Mouse (Mus musculus) thymus, postnatal 0 days (tissue): Measurements from ENCODE around the gene Prl3a1. TPM values are rescaled to one million over a fixed set of nuclear protein-coding genes. Genes with fewer than 3 reads are reported as not detected.

Source experiments
- DNase-seq: peaks from one replicate; pipeline ENCODE4 v3.0.0-alpha.2; 2015; ENCODE audit warnings: low spot score
- polyA plus RNA-seq: library from polyadenylated mRNA; unstranded; fragments of >200 nt; fragmentation: Nextera tagmentation; extraction: Ambion mirVana; gene quantifications from 2 replicates; pipeline ENCODE4 v1.2.1, GENCODE M21; 2015

Prl3a1 gene
- polyA plus RNA-seq = not detected in 2 replicates

- no peak for DNase-seq
Measured at GRCm38 (mm10) chr13:27259136-27259535, at the start of gene Prl3a1. Gene Prl3a1, plus strand, starts transcription at chr13:27259436.

GRCm38 (mm10) chr13:27241547-27241946, 17.7 kb upstream of the Prl3a1 start, which contains the start of gene Prl3b1:
Gene Prl3b1, plus strand, starts transcription at chr13:27241847.
- no peak for DNase-seq

GRCm38 (mm10) chr13:27312334-27313225, 53.3 kb downstream of the Prl3a1 start, which contains the start of gene Prl6a1:
Gene Prl6a1, plus strand, starts transcription at chr13:27312627.
- DNase-seq = no peak

Other genes starting within 250 kb of the Prl3a1 start
- gene Prl, start 201.9 kb upstream of the Prl3a1 start, polyA plus RNA-seq = not detected in 2 replicates
- not detected in 2 replicates for gene Prl3d1, start 165.2 kb upstream of the Prl3a1 start, polyA plus RNA-seq
- gene Prl3d2, start 137.7 kb upstream of the Prl3a1 start, polyA plus RNA-seq = not detected in 2 replicates
- gene Prl3d3, start 102.6 kb upstream of the Prl3a1 start, polyA plus RNA-seq = not detected in 2 replicates
- not detected in 2 replicates for gene Prl3c1, start 62.8 kb upstream of the Prl3a1 start, polyA plus RNA-seq
- 0.19 and 0.42 TPM in 2 replicates for gene Prl3b1, start 17.6 kb upstream of the Prl3a1 start, polyA plus RNA-seq
- not detected in 2 replicates for gene Prl6a1, start 53.2 kb downstream of the Prl3a1 start, polyA plus RNA-seq
- gene Prl8a2, start 86.2 kb downstream of the Prl3a1 start, polyA plus RNA-seq = 0.16 and 0.18 TPM in 2 replicates
- gene Prl2b1, start 131.4 kb downstream of the Prl3a1 start, polyA plus RNA-seq = not detected in 2 replicates
- gene Prl8a6, start 179.3 kb downstream of the Prl3a1 start, polyA plus RNA-seq = not detected in 2 replicates